Mouse (Mus musculus) liver, postnatal 0 days (tissue): ENCODE results near the gene Tert.
A peak's percentile ranks its signal among the peaks of the same experiment; 100 is the strongest.

Source experiments
- CTCF ChIP-seq: sonication (generic); IDR thresholded peaks from 2 replicates; pipeline ENCODE4 v1.5.1; 2016; ENCODE audit warnings: antibody characterized with exemption, low read depth
- EP300 ChIP-seq: IDR thresholded peaks from 2 replicates; pipeline ENCODE4 v1.6.1; 2016; ENCODE audit warnings: antibody characterized with exemption, low read depth, mild to moderate bottlenecking

DNA sequence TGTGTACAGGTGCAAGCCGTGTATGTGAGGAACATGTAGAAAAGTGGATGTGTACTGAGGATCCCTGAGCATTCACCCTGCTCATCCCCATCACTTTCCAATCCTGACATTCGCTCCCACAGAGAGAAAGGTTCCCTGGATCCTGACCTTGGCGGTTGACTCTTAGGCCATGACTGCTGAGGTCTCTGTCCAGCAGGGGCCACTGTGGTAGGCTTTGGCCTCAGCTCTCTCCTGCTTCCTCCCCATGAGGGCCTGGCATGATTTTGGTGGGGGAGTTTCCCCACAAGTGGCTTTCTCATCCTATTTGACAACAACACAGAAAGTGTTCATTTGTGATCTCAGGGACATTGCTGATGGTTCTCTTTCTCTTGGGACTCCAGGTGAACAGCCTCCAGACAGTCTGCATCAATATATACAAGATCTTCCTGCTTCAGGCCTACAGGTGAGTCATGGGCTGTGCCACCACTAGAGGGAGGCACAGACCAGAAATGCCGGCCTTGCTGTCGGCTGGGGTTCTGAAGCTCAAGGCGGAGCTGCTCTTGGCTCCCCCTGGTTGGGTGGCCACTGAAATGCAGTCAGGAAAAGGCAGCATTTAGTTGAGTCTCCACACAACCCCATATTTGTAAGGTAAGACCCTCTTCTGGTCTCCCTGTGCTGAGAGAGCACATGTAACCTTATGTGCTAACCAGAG lies 19.8 kb downstream of the Tert start:
- TF ChIP-seq CTCF (peak; percentile 91), EP300 (no peak)
